Mouse (Mus musculus): ENCODE measurements at regions not wholly inside any gene's neighbourhood (a gene's known extent, or its start where the extent isn't known, plus 50 kb on each side); places are given as distances from the start of the nearest gene placed in this dataset.

- no peaks in the 10 kb centered on the region for H3K9me3 ChIP-seq
- WGBS = 82% methylated on average over 12 of the region's 12 CpGs
- no peak overlapping the region for H3K9ac ChIP-seq (replicated peaks)
- H3K27me3 ChIP-seq = no peaks in the 10 kb centered on the region
- H3K4me3 ChIP-seq (replicated peaks) = no peak overlapping the region
- H3K4me1 ChIP-seq (replicated peaks) = peaks cover 9% of the 10 kb centered on the region
- no peak overlapping the region for H3K27ac ChIP-seq
- no peaks in the 10 kb centered on the region for H3K36me3 ChIP-seq
- ATAC-seq = no peak
- H3K4me2 ChIP-seq (replicated peaks) = no peak overlapping the region
Measured at GRCm38 (mm10) chr10:21446641-21447040, 69.5 kb downstream of the Aldh8a1 start.

- no peak overlapping the region for H3K4me2 ChIP-seq (replicated peaks)
- peaks cover 8% of the 10 kb centered on the region for H3K4me1 ChIP-seq (replicated peaks)
- H3K9me3 ChIP-seq = no peaks in the 10 kb centered on the region
- H3K27ac ChIP-seq = no peak overlapping the region
- WGBS = 92% methylated on average over 3 of the region's 3 CpGs
- H3K36me3 ChIP-seq = no peaks in the 10 kb centered on the region
- H3K4me3 ChIP-seq (replicated peaks) = no peak overlapping the region
- no peak for ATAC-seq
- no peaks in the 10 kb centered on the region for H3K27me3 ChIP-seq
- H3K9ac ChIP-seq (replicated peaks) = no peak overlapping the region
Measured at GRCm38 (mm10) chr10:21448132-21448531, 71.0 kb downstream of the Aldh8a1 start.

GRCm38 (mm10) chr10:21448942-21449341 lies 71.9 kb downstream of the Aldh8a1 start:
- no peak for ATAC-seq
- 89% methylated on average over 5 of the region's 5 CpGs for WGBS
- Histone ChIP-seq H3K27ac (no peak overlapping the region), H3K4me3 (replicated peaks) (no peak overlapping the region), H3K9ac (replicated peaks) (no peak overlapping the region), H3K27me3 (0 out of 2 replicates have a peak, but pooled peaks cover 4% of the 10 kb centered on the region), H3K4me1 (replicated peaks) (peaks cover 3% of the 10 kb centered on the region), H3K36me3 (no peaks in the 10 kb centered on the region), H3K4me2 (replicated peaks) (no peak overlapping the region), H3K9me3 (no peaks in the 10 kb centered on the region)

- H3K27me3 ChIP-seq = 0 out of 2 replicates have a peak, but pooled peaks cover 7% of the 10 kb centered on the region
- H3K9me3 ChIP-seq = no peaks in the 10 kb centered on the region
- H3K4me3 ChIP-seq (replicated peaks) = no peak overlapping the region
- ATAC-seq = no peak
- no peak overlapping the region for H3K4me2 ChIP-seq (replicated peaks)
- no peak overlapping the region for H3K27ac ChIP-seq
- peaks cover 25% of the 10 kb centered on the region for H3K4me1 ChIP-seq (replicated peaks)
- H3K9ac ChIP-seq (replicated peaks) = no peak overlapping the region
- H3K36me3 ChIP-seq = no peaks in the 10 kb centered on the region
- WGBS = 94% methylated on average over 2 of the region's 2 CpGs
Measured at GRCm38 (mm10) chr10:21452611-21453010, 75.5 kb downstream of the Aldh8a1 start.

- no peak for ATAC-seq
- no peaks in the 10 kb centered on the region for H3K9me3 ChIP-seq
Measured at GRCm38 (mm10) chr10:21453527-21453926, 76.4 kb downstream of the Aldh8a1 start.

GRCm38 (mm10) chr10:21454153-21454552 lies 77.1 kb downstream of the Aldh8a1 start:
- WGBS = 92% methylated on average over 5 of the region's 5 CpGs
- Histone ChIP-seq H3K4me3 (replicated peaks) (no peak overlapping the region), H3K9me3 (no peaks in the 10 kb centered on the region)

More at GRCm38 (mm10) chr10:21453527-21453926, 76.4 kb downstream of the Aldh8a1 start:
- 86% methylated on average over 3 of the region's 3 CpGs for WGBS
- no peak overlapping the region for H3K27ac ChIP-seq
- H3K27me3 ChIP-seq = 0 out of 2 replicates have a peak, but pooled peaks cover 7% of the 10 kb centered on the region
- peaks cover 25% of the 10 kb centered on the region for H3K4me1 ChIP-seq (replicated peaks)
- H3K4me2 ChIP-seq (replicated peaks) = no peak overlapping the region
- H3K4me3 ChIP-seq (replicated peaks) = no peak overlapping the region
- no peak overlapping the region for H3K9ac ChIP-seq (replicated peaks)
- no peaks in the 10 kb centered on the region for H3K36me3 ChIP-seq

GRCm38 (mm10) chr10:21454757-21455156 lies 77.7 kb downstream of the Aldh8a1 start:
- H3K4me3 ChIP-seq (replicated peaks) = no peak overlapping the region
- peaks cover 25% of the 10 kb centered on the region for H3K4me1 ChIP-seq (replicated peaks)
- ATAC-seq = peak; percentile 58; the same call in 1 of the 2 replicates
- H3K4me2 ChIP-seq (replicated peaks) = no peak overlapping the region
- H3K27me3 ChIP-seq = 0 out of 2 replicates have a peak, but pooled peaks cover 7% of the 10 kb centered on the region
- no peaks in the 10 kb centered on the region for H3K36me3 ChIP-seq
- no peak overlapping the region for H3K27ac ChIP-seq
- no peaks in the 10 kb centered on the region for H3K9me3 ChIP-seq
- WGBS = 79% methylated on average over 16 of the region's 16 CpGs
- no peak overlapping the region for H3K9ac ChIP-seq (replicated peaks)

More at GRCm38 (mm10) chr10:21454153-21454552, 77.1 kb downstream of the Aldh8a1 start:
- Histone ChIP-seq H3K27me3 (0 out of 2 replicates have a peak, but pooled peaks cover 7% of the 10 kb centered on the region), H3K36me3 (no peaks in the 10 kb centered on the region), H3K4me1 (replicated peaks) (peaks cover 25% of the 10 kb centered on the region), H3K9ac (replicated peaks) (no peak overlapping the region), H3K4me2 (replicated peaks) (no peak overlapping the region), H3K27ac (no peak overlapping the region)
- ATAC-seq = no peak

GRCm38 (mm10) chr10:21455863-21456262 lies 78.8 kb downstream of the Aldh8a1 start:
- Histone ChIP-seq H3K4me3 (replicated peaks) (no peak overlapping the region), H3K4me1 (replicated peaks) (peaks cover 33% of the 10 kb centered on the region), H3K27me3 (0 out of 2 replicates have a peak, but pooled peaks cover 7% of the 10 kb centered on the region), H3K27ac (no peak overlapping the region), H3K9ac (replicated peaks) (no peak overlapping the region), H3K4me2 (replicated peaks) (no peak overlapping the region), H3K9me3 (no peaks in the 10 kb centered on the region), H3K36me3 (no peaks in the 10 kb centered on the region)
- peak; percentile 58; the same call in 1 of the 2 replicates for ATAC-seq
- WGBS = 30% methylated on average over 5 of the region's 5 CpGs

- Histone ChIP-seq H3K27me3 (0 out of 2 replicates have a peak, but pooled peaks cover 7% of the 10 kb centered on the region), H3K9me3 (no peaks in the 10 kb centered on the region), H3K27ac (peak overlapping the region; percentile 49), H3K4me2 (replicated peaks) (no peak overlapping the region), H3K4me3 (replicated peaks) (no peak overlapping the region), H3K36me3 (no peaks in the 10 kb centered on the region), H3K9ac (replicated peaks) (no peak overlapping the region), H3K4me1 (replicated peaks) (peaks cover 33% of the 10 kb centered on the region)
- 44% methylated on average over 3 of the region's 3 CpGs for whole genome bisulfite sequencing
- ATAC-seq = no peak
Measured at GRCm38 (mm10) chr10:21456359-21456758, 79.3 kb downstream of the Aldh8a1 start.

GRCm38 (mm10) chr10:21456991-21457390 lies 79.9 kb downstream of the Aldh8a1 start:
- no peaks in the 10 kb centered on the region for H3K9me3 ChIP-seq
- H3K27me3 ChIP-seq = 0 out of 2 replicates have a peak, but pooled peaks cover 7% of the 10 kb centered on the region
- no peaks in the 10 kb centered on the region for H3K36me3 ChIP-seq
- H3K4me1 ChIP-seq (replicated peaks) = peaks cover 33% of the 10 kb centered on the region
- H3K27ac ChIP-seq = peak overlapping the region; percentile 49; the same call in 1 of the 2 replicates
- no peak overlapping the region for H3K4me3 ChIP-seq (replicated peaks)
- ATAC-seq = no peak
- 53% methylated on average over 6 of the region's 6 CpGs for WGBS
- no peak overlapping the region for H3K9ac ChIP-seq (replicated peaks)
- H3K4me2 ChIP-seq (replicated peaks) = no peak overlapping the region

GRCm38 (mm10) chr10:21458608-21459007 lies 81.5 kb downstream of the Aldh8a1 start:
- H3K36me3 ChIP-seq = no peaks in the 10 kb centered on the region
- ATAC-seq = no peak
- H3K4me1 ChIP-seq (replicated peaks) = peaks cover 33% of the 10 kb centered on the region

GRCm38 (mm10) chr10:21460062-21460461 lies 83.0 kb downstream of the Aldh8a1 start:
- peak overlapping the region; percentile 15; the same call in 1 of the 2 replicates for H3K27ac ChIP-seq
- no peak overlapping the region for H3K4me2 ChIP-seq (replicated peaks)
- H3K27me3 ChIP-seq = peaks cover 10% of the 10 kb centered on the region
- peaks cover 29% of the 10 kb centered on the region for H3K4me1 ChIP-seq (replicated peaks)
- H3K9ac ChIP-seq (replicated peaks) = no peak overlapping the region
- ATAC-seq = peak; percentile 52; the same call in 1 of the 2 replicates
- H3K9me3 ChIP-seq = no peaks in the 10 kb centered on the region
- no peak overlapping the region for H3K4me3 ChIP-seq (replicated peaks)
- H3K36me3 ChIP-seq = no peaks in the 10 kb centered on the region
- 37% methylated on average over 2 of the region's 2 CpGs for WGBS

More at GRCm38 (mm10) chr10:21458608-21459007, 81.5 kb downstream of the Aldh8a1 start:
- Histone ChIP-seq H3K9ac (replicated peaks) (no peak overlapping the region), H3K27ac (no peak overlapping the region), H3K27me3 (0 out of 2 replicates have a peak, but pooled peaks cover 6% of the 10 kb centered on the region), H3K4me3 (replicated peaks) (no peak overlapping the region), H3K4me2 (replicated peaks) (no peak overlapping the region), H3K9me3 (no peaks in the 10 kb centered on the region)

- Histone ChIP-seq H3K27me3 (peaks cover 11% of the 10 kb centered on the region), H3K4me2 (replicated peaks) (no peak overlapping the region), H3K4me1 (replicated peaks) (peaks cover 11% of the 10 kb centered on the region), H3K9me3 (no peaks in the 10 kb centered on the region), H3K27ac (no peak overlapping the region), H3K9ac (replicated peaks) (no peak overlapping the region), H3K36me3 (no peaks in the 10 kb centered on the region), H3K4me3 (replicated peaks) (no peak overlapping the region)
- WGBS = 71% methylated on average over 3 of the region's 3 CpGs
- no peak for ATAC-seq
Measured at GRCm38 (mm10) chr10:21462915-21463314, 85.8 kb downstream of the Aldh8a1 start.

All from midbrain, embryonic 13.5 days (tissue).